Mouse (Mus musculus): Measurements from ENCODE around the gene Acot8. TPM values are rescaled to one million over a fixed set of nuclear protein-coding genes. Genes with fewer than 3 reads are reported as not detected.

Acot8 gene
- polyA plus RNA-seq, 1 experiment from 2014 or later = 19.2 TPM

DNA sequence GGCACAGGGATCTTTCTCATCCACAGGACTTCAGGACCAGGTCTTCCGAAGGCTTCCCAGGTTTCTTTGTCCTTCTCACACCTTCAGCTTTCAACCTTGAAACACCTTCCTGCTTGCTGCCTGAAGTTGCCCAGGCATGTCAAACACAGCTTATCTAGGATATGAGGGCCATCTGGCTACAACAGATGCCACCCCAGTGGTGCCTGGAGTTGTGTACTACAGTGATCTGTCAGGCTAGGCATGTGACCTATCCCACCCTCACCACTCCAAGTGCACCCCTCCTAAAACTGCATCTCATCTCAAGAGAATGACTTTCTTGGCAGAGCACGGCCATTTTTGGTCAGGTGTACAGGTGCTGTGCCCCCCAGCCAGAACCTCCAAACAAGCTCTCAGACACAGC lies 43.2 kb downstream of the Acot8 start:
- 94% methylated on average over 2 of the region's 2 CpGs for WGBS
- no peak overlapping the region for H3K4me3 ChIP-seq (ENCODE audit: low read depth, low read length)
- DNase-seq (ENCODE audit: low spot score) (no peak), ATAC-seq (replicated peaks; ENCODE audit: low FRiP score, low TSS enrichment, low read depth) (no peak)
- no peak overlapping the region for H3K9ac ChIP-seq (ENCODE audit: low read length)
- peaks cover 93% of the 10 kb centered on the region for H3K36me3 ChIP-seq (ENCODE audit: control insufficient read depth, insufficient read depth, low read length)
- no peaks in the 10 kb centered on the region for H3K9me3 ChIP-seq (ENCODE audit: control insufficient read depth, low read length)
- no peaks in the 10 kb centered on the region for H3K27me3 ChIP-seq (replicated peaks; ENCODE audit: control insufficient read depth, insufficient read depth, low read length)
- H3K27ac ChIP-seq (ENCODE audit: low read depth) = no peak overlapping the region
- H3K4me2 ChIP-seq (ENCODE audit: low read length) = no peak overlapping the region
- no peaks in the 10 kb centered on the region for H3K4me1 ChIP-seq (replicated peaks; ENCODE audit: control insufficient read depth, insufficient read depth, low read length)

DNA sequence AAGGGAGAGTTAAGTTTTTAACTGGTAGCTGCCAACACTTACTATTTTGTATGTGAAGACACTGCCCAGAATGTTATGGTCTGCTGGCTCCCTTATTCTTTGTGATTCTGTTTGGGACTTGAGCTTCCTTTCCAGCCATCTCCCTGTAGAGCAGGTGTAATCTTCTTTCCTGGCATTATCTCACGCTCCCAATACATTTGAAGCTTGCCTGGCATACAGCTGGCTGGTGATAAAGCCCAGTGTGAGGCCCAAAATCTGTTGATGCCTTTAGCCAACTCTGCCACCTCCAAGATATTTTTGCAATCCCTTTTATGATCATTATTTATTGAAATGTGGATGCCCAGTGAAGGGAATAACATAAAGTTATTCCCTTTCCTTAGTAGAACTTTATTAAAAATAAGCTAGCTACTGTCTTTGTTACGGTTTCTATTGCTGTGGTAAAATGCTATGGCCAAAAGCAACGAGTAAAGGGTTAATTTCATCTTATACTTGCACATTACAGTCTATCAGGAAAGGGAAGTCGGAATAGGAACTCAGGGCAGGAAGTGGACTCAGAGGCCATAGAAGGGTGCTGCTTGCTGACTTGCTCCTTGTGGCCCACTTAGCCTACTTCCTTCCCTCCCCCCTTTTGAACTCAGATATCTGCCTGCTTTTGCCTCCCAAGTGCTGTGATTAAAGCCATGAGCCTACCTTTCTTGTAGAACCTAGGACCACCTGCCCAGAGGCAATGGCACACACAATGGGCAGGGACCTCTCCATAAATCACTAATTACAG lies 44.4 kb downstream of the Acot8 start:
- no peak for ATAC-seq (replicated peaks; ENCODE audit: low FRiP score, low TSS enrichment, low read depth)
- no peak overlapping the region for H3K9ac ChIP-seq (ENCODE audit: low read length)
- no peaks in the 10 kb centered on the region for H3K27me3 ChIP-seq (replicated peaks; ENCODE audit: control insufficient read depth, insufficient read depth, low read length)
- H3K9me3 ChIP-seq (ENCODE audit: control insufficient read depth, low read length) = no peaks in the 10 kb centered on the region
- H3K4me1 ChIP-seq (replicated peaks; ENCODE audit: control insufficient read depth, insufficient read depth, low read length) = no peaks in the 10 kb centered on the region
- no peak overlapping the region for H3K27ac ChIP-seq (ENCODE audit: low read depth)
- no peak overlapping the region for H3K4me3 ChIP-seq (ENCODE audit: low read depth, low read length)
- 90% methylated on average over 4 of the region's 4 CpGs for WGBS
- H3K4me2 ChIP-seq (ENCODE audit: low read length) = no peak overlapping the region
- H3K36me3 ChIP-seq (ENCODE audit: control insufficient read depth, insufficient read depth, low read length) = peaks cover 94% of the 10 kb centered on the region
- DNase-seq (ENCODE audit: low spot score) = no peak

DNA sequence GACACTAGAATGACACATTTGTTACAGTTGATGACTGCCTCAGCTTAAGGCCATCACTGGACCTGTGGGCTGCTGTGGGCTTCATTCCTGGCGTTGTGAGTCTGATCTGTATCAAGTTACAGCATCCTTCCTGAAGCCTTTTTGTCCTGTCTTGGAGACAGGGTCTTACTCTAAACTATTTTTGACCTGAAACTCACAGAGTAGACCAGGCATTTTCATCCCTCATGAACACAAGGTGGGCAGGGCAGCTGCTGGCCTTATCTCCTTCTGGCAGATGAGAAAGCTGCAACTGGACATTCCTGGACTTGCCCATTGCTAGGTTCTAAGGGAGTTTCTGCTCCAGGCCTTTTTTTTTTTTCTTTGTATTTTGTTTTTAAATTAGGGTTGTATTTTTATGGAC lies 46.0 kb downstream of the Acot8 start:
- WGBS = 81% methylated on average over 1 of the region's 1 CpGs
- H3K4me1 ChIP-seq (replicated peaks; ENCODE audit: control insufficient read depth, insufficient read depth, low read length) = no peaks in the 10 kb centered on the region
- peaks cover 100% of the 10 kb centered on the region for H3K36me3 ChIP-seq (ENCODE audit: control insufficient read depth, insufficient read depth, low read length)
- no peak for ATAC-seq (replicated peaks; ENCODE audit: low FRiP score, low TSS enrichment, low read depth)
- no peak overlapping the region for H3K27ac ChIP-seq (ENCODE audit: low read depth)
- DNase-seq (ENCODE audit: low spot score) = no peak
- no peak overlapping the region for H3K4me3 ChIP-seq (ENCODE audit: low read depth, low read length)
- H3K9ac ChIP-seq (ENCODE audit: low read length) = no peak overlapping the region
- no peaks in the 10 kb centered on the region for H3K27me3 ChIP-seq (replicated peaks; ENCODE audit: control insufficient read depth, insufficient read depth, low read length)
- no peaks in the 10 kb centered on the region for H3K9me3 ChIP-seq (ENCODE audit: control insufficient read depth, low read length)
- no peak overlapping the region for H3K4me2 ChIP-seq (ENCODE audit: low read length)

DNA sequence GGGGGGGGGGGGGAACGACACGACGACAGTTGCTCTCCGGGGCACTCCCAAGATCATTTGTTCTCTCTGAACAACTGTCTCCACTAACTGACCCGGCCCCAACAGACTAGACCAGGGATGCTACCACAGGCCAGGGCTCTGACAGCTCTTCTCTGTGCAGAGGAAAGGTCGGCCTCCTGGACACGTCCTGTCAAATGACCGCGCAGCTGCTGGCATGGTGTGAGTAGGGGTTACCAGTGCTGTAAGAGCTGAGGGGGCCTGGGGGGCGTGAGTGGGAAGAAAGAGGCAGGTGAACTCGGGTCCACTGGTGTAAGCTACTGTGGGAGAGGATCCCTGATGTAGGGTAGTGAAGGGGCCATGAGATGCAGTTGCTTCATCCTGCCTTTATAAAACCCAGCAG lies 46.8 kb downstream of the Acot8 start:
- Histone ChIP-seq H3K27me3 (replicated peaks; ENCODE audit: control insufficient read depth, insufficient read depth, low read length) (no peaks in the 10 kb centered on the region), H3K9ac (ENCODE audit: low read length) (no peak overlapping the region), H3K36me3 (ENCODE audit: control insufficient read depth, insufficient read depth, low read length) (peaks cover 99% of the 10 kb centered on the region), H3K9me3 (ENCODE audit: control insufficient read depth, low read length) (no peaks in the 10 kb centered on the region), H3K4me3 (ENCODE audit: low read depth, low read length) (no peak overlapping the region), H3K4me2 (ENCODE audit: low read length) (no peak overlapping the region), H3K4me1 (replicated peaks; ENCODE audit: control insufficient read depth, insufficient read depth, low read length) (no peaks in the 10 kb centered on the region), H3K27ac (ENCODE audit: low read depth) (no peak overlapping the region)
- no peak for ATAC-seq (replicated peaks; ENCODE audit: low FRiP score, low TSS enrichment, low read depth)
- no peak for DNase-seq (ENCODE audit: low spot score)
- 91% methylated on average over 11 of the region's 11 CpGs for WGBS

DNA sequence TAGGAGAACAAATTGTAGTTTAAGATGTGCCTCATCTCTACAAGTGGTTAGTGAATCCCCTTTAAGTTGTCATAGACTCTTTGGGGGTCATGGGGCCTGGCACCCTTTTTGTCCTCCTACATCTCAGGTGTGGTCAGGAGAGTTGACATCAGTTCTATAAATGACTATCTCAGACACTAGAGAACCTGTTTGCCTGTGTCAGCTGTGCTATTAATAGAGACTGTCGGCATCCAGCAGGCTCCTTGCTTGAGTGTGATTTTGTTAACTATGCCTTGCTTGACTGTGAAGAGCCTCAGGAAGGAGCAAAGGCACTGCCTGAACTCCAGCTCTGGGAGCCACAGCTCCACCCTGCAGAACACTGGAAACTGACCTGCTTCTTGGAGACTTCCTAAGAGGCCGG lies 49.9 kb downstream of the Acot8 start:
- H3K9me3 ChIP-seq (ENCODE audit: control insufficient read depth, low read length) = no peaks in the 10 kb centered on the region
- peaks cover 99% of the 10 kb centered on the region for H3K36me3 ChIP-seq (ENCODE audit: control insufficient read depth, insufficient read depth, low read length)
- no peak for DNase-seq (ENCODE audit: low spot score)
- no peak overlapping the region for H3K4me2 ChIP-seq (ENCODE audit: low read length)
- 79% methylated on average over 2 of the region's 2 CpGs for WGBS
- H3K4me3 ChIP-seq (ENCODE audit: low read depth, low read length) = no peak overlapping the region
- no peaks in the 10 kb centered on the region for H3K4me1 ChIP-seq (replicated peaks; ENCODE audit: control insufficient read depth, insufficient read depth, low read length)
- ATAC-seq (replicated peaks; ENCODE audit: low FRiP score, low TSS enrichment, low read depth) = no peak
- H3K27me3 ChIP-seq (replicated peaks; ENCODE audit: control insufficient read depth, insufficient read depth, low read length) = no peaks in the 10 kb centered on the region
- no peak overlapping the region for H3K9ac ChIP-seq (ENCODE audit: low read length)
- H3K27ac ChIP-seq (ENCODE audit: low read depth) = no peak overlapping the region

DNA sequence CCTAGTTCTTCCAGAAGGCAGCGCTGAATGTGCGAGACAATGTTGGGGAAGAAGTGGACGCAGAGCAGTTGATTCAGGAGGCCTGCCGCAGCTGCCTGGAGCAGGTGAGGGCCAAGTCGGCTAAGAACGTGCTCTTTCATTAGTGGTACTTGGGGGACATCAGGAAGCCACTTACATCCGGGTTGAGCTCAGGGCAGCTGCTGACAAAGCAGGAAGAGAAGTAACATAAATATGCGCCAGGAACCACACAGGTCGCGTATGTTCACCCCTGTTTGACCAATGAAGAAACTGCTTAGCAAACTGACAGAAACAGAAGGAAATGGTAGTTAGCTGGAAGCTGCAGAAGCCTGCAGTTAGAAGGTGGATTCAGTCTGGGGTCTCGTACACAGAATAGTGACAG lies 50.6 kb downstream of the Acot8 start:
- Histone ChIP-seq H3K36me3 (ENCODE audit: control insufficient read depth, insufficient read depth, low read length) (peaks cover 97% of the 10 kb centered on the region), H3K4me2 (ENCODE audit: low read length) (no peak overlapping the region), H3K27me3 (replicated peaks; ENCODE audit: control insufficient read depth, insufficient read depth, low read length) (no peaks in the 10 kb centered on the region), H3K9ac (ENCODE audit: low read length) (no peak overlapping the region), H3K4me3 (ENCODE audit: low read depth, low read length) (no peak overlapping the region), H3K4me1 (replicated peaks; ENCODE audit: control insufficient read depth, insufficient read depth, low read length) (no peaks in the 10 kb centered on the region), H3K9me3 (ENCODE audit: control insufficient read depth, low read length) (no peaks in the 10 kb centered on the region), H3K27ac (ENCODE audit: low read depth) (no peak overlapping the region)
- 78% methylated on average over 11 of the region's 11 CpGs for WGBS
- DNase-seq (ENCODE audit: low spot score) (no peak), ATAC-seq (replicated peaks; ENCODE audit: low FRiP score, low TSS enrichment, low read depth) (no peak)

DNA sequence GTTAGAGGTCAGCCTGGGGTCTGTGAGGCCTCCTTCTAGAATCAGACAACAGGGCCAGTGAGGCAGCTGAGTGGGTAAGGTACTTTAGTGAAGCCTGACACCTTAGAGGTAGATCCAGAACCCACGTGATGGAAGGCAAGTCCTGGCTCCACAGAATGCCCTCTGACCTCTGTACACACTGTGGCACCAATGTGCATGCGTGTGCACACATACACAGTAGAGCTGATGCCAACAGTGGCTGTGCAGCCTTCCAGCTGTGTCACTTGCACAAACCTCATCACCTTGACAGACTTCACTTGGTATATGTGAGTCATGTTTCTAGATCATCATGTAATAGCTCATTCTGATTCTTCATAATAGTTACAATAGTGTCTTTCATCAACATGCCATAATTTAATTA lies 52.2 kb downstream of the Acot8 start:
- WGBS = 84% methylated on average over 2 of the region's 2 CpGs
- peaks cover 97% of the 10 kb centered on the region for H3K36me3 ChIP-seq (ENCODE audit: control insufficient read depth, insufficient read depth, low read length)

DNA sequence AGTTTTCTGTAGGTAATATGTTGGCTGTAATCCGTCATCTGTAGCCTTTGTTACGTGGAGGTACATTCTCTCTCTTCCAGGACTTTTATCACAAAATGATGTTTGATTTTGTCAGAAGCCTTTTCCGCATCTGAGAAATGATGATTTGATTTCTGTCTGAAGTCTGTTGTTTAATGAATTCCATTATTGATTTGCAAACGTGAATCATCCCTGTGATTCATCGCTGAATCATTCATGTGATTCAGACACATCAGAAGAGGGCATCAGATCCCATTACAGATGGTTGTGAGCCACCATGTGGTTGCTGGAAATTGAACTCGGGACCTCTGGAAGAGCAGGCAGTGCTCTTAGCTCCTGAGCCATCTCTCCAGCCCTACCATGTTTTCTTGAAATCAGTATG lies 55.7 kb downstream of the Acot8 start:
- Histone ChIP-seq H3K4me3 (ENCODE audit: low read depth, low read length) (no peak overlapping the region), H3K36me3 (ENCODE audit: control insufficient read depth, insufficient read depth, low read length) (peaks cover 65% of the 10 kb centered on the region), H3K27ac (ENCODE audit: low read depth) (no peak overlapping the region), H3K27me3 (replicated peaks; ENCODE audit: control insufficient read depth, insufficient read depth, low read length) (no peaks in the 10 kb centered on the region), H3K4me2 (ENCODE audit: low read length) (no peak overlapping the region), H3K9me3 (ENCODE audit: control insufficient read depth, low read length) (no peaks in the 10 kb centered on the region), H3K4me1 (replicated peaks; ENCODE audit: control insufficient read depth, insufficient read depth, low read length) (peaks cover 11% of the 10 kb centered on the region), H3K9ac (ENCODE audit: low read length) (no peak overlapping the region)
- WGBS = 92% methylated on average over 6 of the region's 6 CpGs
- ATAC-seq (replicated peaks; ENCODE audit: low FRiP score, low TSS enrichment, low read depth) = no peak
- DNase-seq (ENCODE audit: low spot score) = no peak

More for the DNA sequence above, 52.2 kb downstream of the Acot8 start:
- Histone ChIP-seq H3K27ac (ENCODE audit: low read depth) (no peak overlapping the region), H3K4me3 (ENCODE audit: low read depth, low read length) (no peak overlapping the region), H3K4me1 (replicated peaks; ENCODE audit: control insufficient read depth, insufficient read depth, low read length) (no peaks in the 10 kb centered on the region), H3K4me2 (ENCODE audit: low read length) (no peak overlapping the region), H3K9ac (ENCODE audit: low read length) (no peak overlapping the region), H3K9me3 (ENCODE audit: control insufficient read depth, low read length) (no peaks in the 10 kb centered on the region), H3K27me3 (replicated peaks; ENCODE audit: control insufficient read depth, insufficient read depth, low read length) (no peaks in the 10 kb centered on the region)
- ATAC-seq (replicated peaks; ENCODE audit: low FRiP score, low TSS enrichment, low read depth) (0 out of 2 replicates have a peak, but pooled peaks have one; percentile 40), DNase-seq (ENCODE audit: low spot score) (no peak)

DNA sequence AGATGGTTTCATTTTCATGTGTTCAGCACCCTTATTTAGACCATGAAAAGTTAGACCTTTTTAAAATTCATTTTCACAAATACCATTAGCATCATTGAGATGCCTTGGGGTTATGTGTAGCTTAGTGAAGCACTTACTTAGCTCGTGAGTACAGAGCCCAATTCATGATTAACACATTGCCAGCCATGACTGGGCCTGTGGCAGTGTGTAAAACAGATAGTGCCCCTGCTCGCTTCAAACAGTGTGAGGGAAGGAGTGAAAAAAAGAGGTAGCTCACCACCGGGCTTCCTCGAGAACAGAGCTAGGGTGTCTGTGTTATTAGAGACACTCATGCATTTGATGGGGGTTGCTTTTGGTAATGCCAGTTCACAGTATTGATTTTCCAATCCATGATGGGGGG lies 56.5 kb downstream of the Acot8 start:
- ATAC-seq (replicated peaks; ENCODE audit: low FRiP score, low TSS enrichment, low read depth) (no peak), DNase-seq (ENCODE audit: low spot score) (no peak)
- Histone ChIP-seq H3K9ac (ENCODE audit: low read length) (no peak overlapping the region), H3K27ac (ENCODE audit: low read depth) (no peak overlapping the region), H3K4me2 (ENCODE audit: low read length) (no peak overlapping the region), H3K36me3 (ENCODE audit: control insufficient read depth, insufficient read depth, low read length) (peaks cover 58% of the 10 kb centered on the region), H3K4me3 (ENCODE audit: low read depth, low read length) (no peak overlapping the region), H3K27me3 (replicated peaks; ENCODE audit: control insufficient read depth, insufficient read depth, low read length) (no peaks in the 10 kb centered on the region), H3K4me1 (replicated peaks; ENCODE audit: control insufficient read depth, insufficient read depth, low read length) (peaks cover 11% of the 10 kb centered on the region), H3K9me3 (ENCODE audit: control insufficient read depth, low read length) (no peaks in the 10 kb centered on the region)
- 77% methylated on average over 4 of the region's 4 CpGs for WGBS
